In genomic region chr15:83277451-83277850, GRCm38 (mm10) we compare ENCODE assay signal across 17 mouse cellular contexts. TPM values are rescaled to one million over a fixed set of nuclear protein-coding genes. Genes with fewer than 3 reads are reported as not detected.
A peak's percentile ranks its signal among the peaks of the same experiment; 100 is the strongest.
DNase-seq lines count a peak whose midpoint lies in the region; ATAC-seq lines count a peak whose summit lies in the region.
"Had no signal": no experiment of that assay in that cellular context is flagged by ENCODE, and none has a peak within 500 bp of the region (broad histone marks: within the 10 kb centered on the region; RNA-seq: fewer than 3 reads in every experiment).

No protein-coding gene starts in this region.

- H3K27me3 ChIP-seq in midbrain, embryonic 14.5 days (ENCODE audit: control insufficient read depth, insufficient read depth, low read length) = no peaks in the 10 kb centered on the region
- H3K27me3 ChIP-seq: heart, embryonic 13.5 days had no signal

- ATAC-seq in cerebellum, adult (ENCODE audit: insufficient number of reproducible peaks, low FRiP score, low TSS enrichment) = peak; percentile 70; the same call in 1 of the 2 replicates
- no peak for ATAC-seq in megakaryocyte progenitor cell, adult 5-6 weeks (replicated peaks; ENCODE audit: poor library complexity)
- no peak for ATAC-seq in midbrain, embryonic 14.5 days (ENCODE audit: low FRiP score, low TSS enrichment)
- ATAC-seq: activated CD4-positive, CD25-positive, alpha-beta regulatory T cell, adult 4 months; hindbrain, embryonic 16.5 days had no signal

- H3K4me2 ChIP-seq in midbrain, embryonic 14.5 days (ENCODE audit: low read length) = no peak overlapping the region
- H3K4me2 ChIP-seq: heart, embryonic 13.5 days; liver, embryonic 11.5 days had no signal

- DNase-seq in cerebellum, postnatal 4 days (ENCODE audit: low spot score in 2 of 2) = no peak
- DNase-seq in cerebellum, adult 18-20 months = peak; percentile 59 to 61
- DNase-seq in left cerebral cortex, adult 18-20 months (ENCODE audit: low spot score in 2 of 2) = peak; percentile 59 to 66
- DNase-seq in right cerebral cortex, postnatal 14 days = peak; percentile 33
- DNase-seq in midbrain, embryonic 14.5 days = no peak
- no peak for DNase-seq in Muller cell, postnatal 12 days (ENCODE audit: inconsistent ontology term)
- DNase-seq: gastrocnemius, postnatal 10 days; lung, postnatal 14 days; thymus, adult 18-20 months had no signal

- WGBS in midbrain, embryonic 14.5 days = 70% methylated on average over 4 of the region's 4 CpGs

- no peaks in the 10 kb centered on the region for H3K9me3 ChIP-seq in midbrain, embryonic 14.5 days (ENCODE audit: control insufficient read depth, low read length)

- no peak overlapping the region for H3K27ac ChIP-seq in midbrain, embryonic 14.5 days (replicated peaks; ENCODE audit: low read depth, low read length)
- H3K27ac ChIP-seq: heart, embryonic 13.5 days had no signal

- H3K9ac ChIP-seq in midbrain, embryonic 14.5 days (replicated peaks; ENCODE audit: low read length) = no peak overlapping the region
- H3K9ac ChIP-seq: heart, embryonic 13.5 days had no signal

- no peaks in the 10 kb centered on the region for H3K4me1 ChIP-seq in midbrain, embryonic 14.5 days (ENCODE audit: control insufficient read depth, insufficient read depth, low read length)
- H3K4me1 ChIP-seq: heart, embryonic 13.5 days had no signal

- H3K4me3 ChIP-seq in midbrain, embryonic 14.5 days (replicated peaks; ENCODE audit: low read depth, low read length) = no peak overlapping the region
- H3K4me3 ChIP-seq: heart, embryonic 13.5 days had no signal

- H3K36me3 ChIP-seq in midbrain, embryonic 14.5 days (ENCODE audit: control insufficient read depth, insufficient read depth, low read length) = no peaks in the 10 kb centered on the region
- H3K36me3 ChIP-seq: heart, embryonic 13.5 days had no signal

RNA-seq across cellular contexts. Expression of gene A4galt, which starts 25.9 kb away (rescaled TPM):
- 1 to 10 TPM; 5.1 TPM for total RNA-seq in left cerebral cortex, adult 18-20 months (2021)
- not detected in 2 replicates for total RNA-seq in megakaryocyte progenitor cell, adult 5-6 weeks (2015)
- not detected in 2 replicates for total RNA-seq in megakaryocyte progenitor cell, adult 5-6 weeks (2017)
- polyA plus RNA-seq in midbrain, embryonic 14.5 days (2014; fragmentation: Nextera tagmentation; extraction: Ambion mirVana) = 0.77 and 2.6 TPM in 2 replicates
- total RNA-seq: common myeloid progenitor, adult 5-6 weeks; neutrophil, adult 5-6 weeks had no signal
- polyA plus RNA-seq: activated CD4-positive, CD25-positive, alpha-beta regulatory T cell, adult 4 months had no signal

Comparison
In these comparisons a context has a peak if more than half of its experiments do, and no peak if none do; other contexts are left out.
1. DNase-seq: peak in cerebellum, adult 18-20 months (2 of 2), left cerebral cortex, adult 18-20 months (2 of 2) and right cerebral cortex, postnatal 14 days (single experiment); none in cerebellum, postnatal 4 days (0 of 2), midbrain, embryonic 14.5 days (single experiment) and Muller cell, postnatal 12 days (single experiment).
2. RNA of gene A4galt, which starts 25.9 kb away (total RNA-seq): 5.1 TPM in left cerebral cortex, adult 18-20 months; not detected in megakaryocyte progenitor cell, adult 5-6 weeks; every median in the first group is over 4 times any median in the second.